Mouse (Mus musculus): ENCODE measurements at regions not wholly inside any gene's neighbourhood (a gene's known extent, or its start where the extent isn't known, plus 50 kb on each side); places are given as distances from the start of the nearest gene placed in this dataset.

- peak; percentile 2 for DNase-seq
Observed at GRCm38 (mm10) chr14:83088713-83089112, 1354.7 kb upstream of the Pcdh17 start.

All from adrenal gland, postnatal 10 days (tissue).